Mouse (Mus musculus) frontal cortex, adult 2 months (tissue): ENCODE data around the gene Atp5g3. TPM values are rescaled to one million over a fixed set of nuclear protein-coding genes. Genes with fewer than 3 reads are reported as not detected.
A peak's percentile ranks its signal among the peaks of the same experiment; 100 is the strongest.
"Not testable (repeated sequence)": the region's sequence is repeated elsewhere in the genome, so short reads cannot be mapped to it uniquely, and the experiment has no call there.

Source experiments
- DNase-seq, 2 experiments: peaks; one replicate each; pipeline ENCODE4 v3.0.0; 2022; ENCODE audit warnings: low spot score in 1 of 2; ENCODE audit errors: extremely low spot score in 1 of 2
- polyA plus RNA-seq: library from polyadenylated mRNA; depleted of rRNA; stranded (reverse); fragments of >200 nt; gene quantifications from 2 replicates; pipeline ENCODE4 v1.2.3, GENCODE M21; 2012; rRNA removed

Gene Atp5g3
- polyA plus RNA-seq, 1 experiment = 718 TPM

DNA sequence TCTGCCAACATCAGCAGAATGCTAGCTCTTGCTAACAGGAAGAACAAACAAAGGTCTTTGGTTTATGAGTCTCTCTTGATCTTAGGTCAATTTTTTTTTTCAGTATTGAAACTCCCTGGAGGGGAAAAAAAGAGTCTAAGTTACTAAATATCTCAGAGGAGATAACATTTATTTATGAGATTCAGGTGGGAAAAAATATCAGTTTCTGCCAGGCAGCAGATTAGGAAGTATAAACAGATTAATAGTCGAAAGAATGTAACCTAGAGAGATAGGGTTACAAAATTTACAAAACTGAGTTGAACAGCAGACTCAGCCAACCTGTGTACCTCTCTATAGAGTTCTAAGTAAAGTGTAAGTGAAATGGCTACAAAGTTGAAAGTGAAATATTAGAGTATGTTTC is 10.8 kb downstream of the Atp5g3 start:
- DNase-seq = no peak

DNA sequence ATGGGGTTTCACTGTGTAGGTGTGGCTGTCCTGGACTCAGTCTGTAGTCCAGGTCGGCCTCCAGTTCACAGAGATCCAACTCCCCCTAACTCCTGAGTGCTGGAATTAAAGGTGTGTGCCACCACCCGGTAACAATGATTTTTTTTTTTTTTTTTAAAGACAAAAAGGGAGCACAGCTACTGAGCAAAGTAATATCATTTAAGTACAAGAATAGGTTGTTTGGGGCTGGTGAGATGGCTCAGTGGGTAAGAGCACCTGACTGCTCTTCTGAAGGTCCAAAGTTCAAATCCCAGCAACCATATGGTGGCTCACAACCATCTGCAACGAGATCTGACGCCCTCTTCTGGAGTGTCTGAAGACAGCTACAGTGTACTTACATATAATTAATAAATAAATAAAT is 14.2 kb downstream of the Atp5g3 start:
- not testable (repeated sequence) for DNase-seq

DNA sequence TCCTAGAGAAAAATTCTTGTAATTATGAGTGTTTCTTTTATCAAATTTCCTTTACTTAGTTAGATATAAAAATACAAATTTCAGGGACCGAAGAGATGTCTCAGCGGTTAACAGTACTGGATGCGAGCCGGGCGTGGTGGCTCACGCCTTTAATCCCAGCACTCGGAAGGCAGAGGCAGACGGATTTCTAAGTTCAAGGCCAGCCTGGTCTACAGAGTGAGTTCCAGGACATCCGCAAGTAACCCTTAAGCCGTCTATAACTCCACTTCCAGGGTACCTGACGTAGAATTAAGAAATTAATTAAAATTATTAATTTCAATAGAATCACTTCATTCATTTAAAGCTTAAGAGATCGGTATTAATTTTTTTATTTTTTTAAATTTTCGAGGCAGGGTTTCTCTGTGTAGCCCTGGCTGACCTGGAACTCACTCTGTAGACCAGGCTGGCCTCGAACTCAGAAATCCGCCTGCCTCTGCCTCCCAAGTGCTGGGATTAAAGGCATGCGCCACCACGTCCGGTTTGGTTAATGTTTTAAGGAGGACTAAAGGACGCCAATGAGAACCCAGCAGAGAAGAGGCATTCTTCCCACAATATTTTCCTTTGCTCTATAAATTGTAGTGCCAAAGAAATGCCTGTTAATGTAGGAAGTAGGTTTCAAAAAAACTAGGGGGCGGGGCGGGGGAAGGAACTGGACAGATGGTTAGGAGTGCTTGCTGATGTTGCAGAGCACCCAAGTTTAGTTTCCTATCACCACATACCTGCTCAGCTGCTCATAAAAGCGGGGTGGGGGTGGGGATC is 17.5 kb downstream of the Atp5g3 start:
- DNase-seq = peak; percentile 23 to 61

DNA sequence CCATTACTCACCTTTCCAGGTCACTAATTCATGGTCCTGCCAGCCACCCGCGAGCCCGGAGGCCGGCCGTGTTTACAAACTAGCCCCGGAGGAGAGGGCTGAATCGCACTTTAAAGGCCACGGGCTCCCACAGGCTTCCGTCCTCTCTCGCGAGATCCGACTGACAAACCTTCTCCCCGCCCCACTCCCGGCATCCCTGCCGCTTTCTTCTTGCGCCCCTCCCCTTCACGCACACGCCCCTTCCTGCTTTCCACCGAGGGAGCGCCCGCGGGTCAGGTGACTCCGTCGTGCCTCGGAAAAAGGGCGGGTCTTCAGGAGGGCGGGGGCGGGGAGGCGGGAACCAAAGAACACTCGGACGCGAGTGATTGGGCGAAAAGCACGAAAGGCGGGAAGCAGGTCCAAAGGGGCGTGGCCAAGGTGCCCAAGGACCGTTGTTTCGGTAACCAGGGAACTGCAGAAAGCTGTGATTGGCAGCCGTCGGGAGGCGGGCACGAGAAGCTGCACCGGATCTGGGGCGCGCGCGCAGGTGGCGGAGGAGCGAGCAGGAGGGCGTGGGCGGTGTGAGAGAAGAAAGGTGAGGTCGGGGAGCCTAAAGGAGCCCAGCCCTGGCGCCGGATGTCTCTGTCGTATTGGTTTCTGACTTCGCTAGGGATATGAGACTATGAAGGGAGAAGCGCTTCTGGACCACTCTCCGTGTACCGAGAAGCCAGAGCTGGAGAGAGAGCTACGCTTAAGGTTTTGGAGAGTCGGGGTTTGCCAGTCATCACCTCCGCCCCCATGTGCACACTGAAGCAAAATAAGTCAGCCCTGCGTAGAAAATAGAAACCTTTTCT is 18.4 kb downstream of the Atp5g3 start, which contains the start of gene Atf2:
Gene Atf2, minus strand, starts transcription at position 176 of the 833 bp plus-strand sequence.
- peak; percentile 99 for DNase-seq

DNA sequence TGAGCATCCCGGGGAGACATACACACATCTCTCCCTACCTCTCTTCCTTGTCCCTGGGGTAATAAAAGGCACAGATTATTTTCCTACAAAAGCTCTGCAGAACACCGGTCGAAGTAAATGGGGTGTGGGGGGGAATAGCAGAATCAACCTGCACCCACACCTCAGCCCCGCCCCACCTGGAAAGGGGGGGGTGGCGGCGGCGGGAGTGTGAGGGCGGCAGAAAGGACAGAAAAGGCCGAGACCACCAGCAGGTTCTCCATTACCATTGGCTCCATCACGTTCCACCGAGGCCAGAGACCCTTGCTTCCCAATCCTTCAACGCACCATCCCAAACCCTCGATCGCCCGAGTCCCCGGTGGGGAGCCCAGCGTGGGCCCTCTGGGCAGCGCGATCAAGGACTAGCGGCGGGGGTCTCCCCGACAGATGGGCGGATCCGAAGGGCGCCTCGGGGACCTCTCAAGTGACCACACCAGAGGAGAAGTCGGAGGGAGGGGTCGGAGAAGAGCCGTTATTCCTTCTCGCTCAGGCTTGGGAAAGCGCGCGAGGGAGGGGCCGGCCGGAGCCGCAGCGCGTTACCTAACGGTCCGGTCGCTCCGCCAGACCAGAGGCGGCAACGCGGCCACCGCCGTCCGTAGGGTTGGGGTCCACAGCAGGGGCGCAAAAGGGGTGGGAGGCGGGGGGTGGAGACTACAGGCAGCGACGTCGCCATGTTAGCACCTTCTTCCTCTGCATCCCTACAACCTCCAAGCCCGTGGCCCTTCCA is 19.2 kb downstream of the Atp5g3 start:
- DNase-seq = peak in 1 of 2 experiments; percentile 30

DNA sequence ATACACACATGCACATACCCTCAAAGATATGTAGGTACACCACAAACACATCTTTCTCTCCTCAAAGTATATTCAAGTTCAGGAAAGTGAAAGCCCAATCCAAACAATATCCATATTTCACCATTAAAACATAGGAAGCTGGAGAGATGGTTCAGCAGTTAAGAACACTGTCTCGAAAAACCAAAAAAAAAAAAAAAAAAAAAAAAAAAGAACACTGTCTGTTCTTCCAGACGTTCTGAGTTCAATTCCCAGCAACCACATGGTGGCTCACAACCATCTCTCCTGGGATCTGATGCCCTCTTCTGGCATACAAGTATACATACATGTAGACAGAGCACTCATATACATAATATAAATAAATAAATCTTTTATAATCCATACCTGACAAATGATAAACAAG is 25.1 kb downstream of the Atp5g3 start:
- no peak for DNase-seq

DNA sequence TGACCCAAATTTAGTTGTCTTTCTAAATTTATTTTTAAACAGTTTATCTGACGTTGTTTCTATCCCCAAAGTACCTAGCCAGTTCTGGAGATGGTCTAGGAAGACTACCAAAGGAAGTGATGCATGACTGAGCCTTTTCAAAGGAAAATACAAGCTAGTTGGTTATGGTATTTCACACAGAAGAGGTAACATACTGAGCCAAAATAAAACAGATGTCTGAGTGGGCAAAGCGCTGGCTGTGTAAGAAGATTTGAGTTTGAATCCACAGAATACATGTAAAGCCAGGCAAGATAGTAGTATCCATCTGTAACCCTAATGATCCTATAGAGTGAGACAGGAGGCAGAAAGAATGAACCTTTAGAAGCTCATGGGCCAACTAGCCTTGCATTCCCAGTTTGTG is 33.2 kb downstream of the Atp5g3 start:
- DNase-seq = peak in 1 of 2 experiments; percentile 16

DNA sequence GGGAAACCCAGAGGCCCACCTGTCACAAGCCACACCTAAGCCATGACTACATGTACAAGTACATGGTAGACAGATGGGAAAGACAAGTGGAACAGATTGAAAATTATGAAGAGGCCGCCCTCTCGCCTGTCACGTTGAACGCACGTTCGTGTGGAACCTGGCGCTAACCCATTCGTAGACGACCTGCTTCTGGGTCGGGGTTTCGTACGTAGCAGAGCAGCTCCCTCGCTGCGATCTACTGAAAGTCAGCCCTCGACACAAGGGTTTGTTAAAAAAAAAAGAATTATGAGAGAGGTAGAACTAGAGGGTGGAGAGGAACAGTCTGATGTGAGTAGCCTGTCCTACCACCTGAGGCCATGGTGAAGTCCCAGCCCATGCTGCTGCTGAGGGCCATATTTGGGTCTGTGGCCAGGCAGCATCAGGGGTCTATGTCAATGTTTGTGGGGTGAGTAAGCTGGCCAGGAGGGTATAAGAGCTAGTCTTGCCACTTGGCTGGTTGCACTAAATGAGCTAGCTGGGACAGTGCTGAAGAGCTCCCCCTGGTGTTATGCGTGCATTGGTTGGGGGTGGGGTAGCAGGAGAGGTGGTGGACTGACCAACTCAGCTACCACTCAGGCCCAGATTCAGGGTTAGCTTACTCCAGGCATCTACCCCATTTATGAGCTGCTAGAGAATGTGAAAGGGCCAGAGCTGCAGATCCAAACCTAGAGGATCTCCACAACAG is 43.2 kb downstream of the Atp5g3 start:
- DNase-seq = peak; percentile 32 to 84

DNA sequence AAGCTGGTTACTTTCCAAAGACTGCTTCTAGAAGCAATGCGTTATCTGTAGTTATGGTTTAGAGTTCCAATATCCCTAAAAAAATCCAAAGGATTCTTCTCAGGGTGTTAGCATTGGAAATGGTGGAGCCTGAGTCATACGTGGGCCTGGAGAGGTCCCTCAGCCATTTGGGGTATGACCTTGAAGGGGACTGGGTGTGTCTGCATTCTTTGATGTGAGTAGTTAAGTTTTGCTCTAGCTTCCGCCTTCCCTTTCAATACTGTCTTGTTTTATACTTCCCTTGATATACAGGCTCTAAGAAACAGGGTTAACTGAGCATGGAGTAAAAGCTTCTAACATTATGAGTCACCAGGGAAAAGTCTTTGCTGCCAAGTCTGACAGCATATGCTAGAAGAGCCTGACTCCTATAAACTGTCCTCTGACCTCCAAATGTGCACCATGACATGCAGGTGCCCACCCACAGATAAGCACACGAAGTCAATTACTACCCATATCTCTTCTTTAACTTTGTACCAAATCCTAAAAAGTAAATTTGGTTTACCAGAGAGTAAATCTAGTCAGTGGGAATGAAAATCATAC is 51.0 kb downstream of the Atp5g3 start:
- DNase-seq = no peak

Other genes starting within 250 kb of the Atp5g3 start
- 1,037 and 1,069 TPM in 2 replicates for gene Chn1, start 136.0 kb downstream of the Atp5g3 start, polyA plus RNA-seq
- gene Atf2, start 18.7 kb downstream of the Atp5g3 start, polyA plus RNA-seq = 54.5 and 56.0 TPM in 2 replicates